Mouse (Mus musculus) thymus, postnatal 14 days (tissue): ENCODE measurements around the gene Gm13124.
"Not testable (repeated sequence)": the region's sequence is repeated elsewhere in the genome, so short reads cannot be mapped to it uniquely, and the experiment has no call there.

Experiments
- DNase-seq: peaks from one replicate; pipeline ENCODE4 v3.0.0; 2021

The Gm13124 gene

DNA sequence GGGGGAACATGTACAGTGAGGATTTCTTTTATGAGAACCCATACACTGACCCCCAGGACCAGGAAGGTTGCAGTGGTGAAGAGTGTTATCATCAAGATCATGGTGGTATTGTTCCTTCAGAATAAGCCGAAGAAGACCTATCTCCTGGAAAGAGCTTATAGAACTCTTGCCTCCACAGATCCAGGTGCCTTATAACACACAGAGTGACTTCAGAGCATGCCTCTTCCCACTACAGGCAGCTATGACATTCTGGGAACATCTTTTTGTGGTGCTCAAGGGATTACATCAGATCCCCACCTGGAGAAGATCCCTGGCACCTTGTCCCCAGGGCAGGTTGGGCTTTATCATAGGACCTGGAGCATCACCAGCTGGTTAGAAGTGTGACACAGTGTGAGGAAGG lies at the start of gene Gm13124:
Gene Gm13124, minus strand, starts transcription at position 101 of the 400 bp plus-strand sequence.
- no peak for DNase-seq

DNA sequence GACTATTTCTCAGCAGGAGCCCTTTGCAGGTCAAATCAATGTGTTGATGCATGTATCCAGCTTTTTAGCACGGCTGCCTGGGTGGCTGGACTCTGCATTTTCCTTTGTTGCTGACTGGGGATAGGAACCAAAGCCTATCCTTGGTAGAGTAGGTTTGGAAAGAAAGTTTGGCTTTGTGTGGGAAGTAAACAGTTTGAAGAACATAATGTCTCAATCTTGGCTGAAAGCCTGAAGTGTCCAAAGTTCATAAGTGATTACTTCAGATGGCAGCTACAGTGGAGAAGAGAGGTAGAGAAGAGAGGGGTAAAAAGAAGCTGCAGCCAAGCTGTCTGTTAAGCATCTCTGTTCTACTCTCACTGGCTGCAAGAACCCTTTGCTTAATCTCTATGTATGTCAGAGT lies 49.7 kb upstream of the Gm13124 start:
- DNase-seq = no peak

DNA sequence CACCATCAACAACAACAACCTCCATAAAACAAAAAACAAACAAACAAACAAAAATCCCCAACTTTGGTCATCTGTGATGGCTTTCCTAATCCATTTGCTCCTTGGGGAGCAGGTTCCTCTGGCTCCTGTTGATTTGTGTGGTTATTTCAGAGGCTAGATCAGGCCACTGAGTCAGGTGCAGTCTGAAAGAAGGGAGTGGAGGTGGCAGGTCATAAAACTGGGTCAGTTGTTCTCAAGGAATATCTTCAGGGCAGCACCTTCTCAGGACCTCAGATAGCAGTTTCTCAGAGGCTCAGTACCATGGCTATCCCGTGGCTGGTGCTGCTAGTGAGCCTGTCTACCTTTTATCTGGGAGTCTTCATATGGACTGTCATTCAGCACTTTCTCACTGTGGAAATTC lies 48.5 kb upstream of the Gm13124 start, which contains the start of gene Aadacl4:
Gene Aadacl4, plus strand, starts transcription at position 301 of the 400 bp plus-strand sequence.
- no peak for DNase-seq

DNA sequence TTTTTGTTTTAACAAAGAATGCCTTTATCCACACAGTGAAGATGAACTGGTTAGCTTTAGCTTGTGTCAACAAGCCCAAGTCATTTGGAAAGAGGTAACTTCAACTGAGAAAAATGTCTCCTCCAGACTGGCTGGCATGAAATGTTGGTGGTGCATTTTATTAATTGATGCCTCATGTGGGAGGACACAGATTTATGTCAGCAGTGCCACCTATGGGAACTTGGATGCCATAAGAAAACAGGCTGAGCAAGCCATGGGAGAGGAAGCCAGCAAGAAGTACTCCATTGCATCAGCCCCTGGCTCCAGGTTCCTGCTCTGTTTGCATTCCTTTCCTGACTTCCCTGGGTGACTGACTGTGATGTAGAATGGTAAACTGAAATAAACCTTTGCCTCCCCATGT lies 27.9 kb upstream of the Gm13124 start:
- DNase-seq = no peak

DNA sequence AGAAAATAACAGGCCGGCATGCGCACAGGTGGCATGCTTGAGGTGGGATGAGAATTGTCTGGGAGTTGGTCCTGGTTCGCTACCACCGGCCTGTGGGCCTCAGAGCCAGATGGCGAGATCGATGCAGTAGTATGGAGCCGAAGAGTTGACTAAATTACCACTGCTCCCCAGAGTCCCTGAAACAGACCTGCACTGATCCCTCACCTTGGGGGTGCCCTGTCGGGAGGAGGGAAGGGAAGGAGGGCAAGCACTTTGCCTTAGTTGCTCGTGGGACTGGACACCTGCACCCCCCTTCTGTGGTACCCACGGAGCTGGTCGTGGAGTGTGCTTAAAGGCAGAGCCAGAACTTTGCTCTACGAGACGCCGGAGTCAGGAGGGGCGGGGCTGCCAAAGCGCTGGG lies 21.3 kb upstream of the Gm13124 start:
- not testable (repeated sequence) for DNase-seq

DNA sequence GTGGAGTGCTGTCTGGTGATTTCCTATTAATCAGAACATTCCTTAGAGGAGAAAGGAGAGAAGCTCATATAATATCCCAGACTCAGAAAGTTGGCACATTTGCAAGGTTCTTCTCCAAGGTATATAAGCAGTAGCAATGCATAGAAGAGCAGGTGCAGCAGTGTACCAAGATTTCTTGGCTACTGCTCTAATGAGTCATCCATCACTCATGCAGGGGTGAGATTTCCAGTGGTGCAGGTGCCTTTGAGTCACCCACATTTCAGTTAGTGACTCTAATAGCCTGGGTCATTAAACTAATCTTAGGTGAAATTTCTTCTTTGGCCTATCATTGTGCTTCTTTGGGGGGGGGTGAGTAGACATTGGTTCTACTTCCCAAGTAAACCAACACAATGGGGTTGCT lies 2.8 kb upstream of the Gm13124 start:
- no peak for DNase-seq

DNA sequence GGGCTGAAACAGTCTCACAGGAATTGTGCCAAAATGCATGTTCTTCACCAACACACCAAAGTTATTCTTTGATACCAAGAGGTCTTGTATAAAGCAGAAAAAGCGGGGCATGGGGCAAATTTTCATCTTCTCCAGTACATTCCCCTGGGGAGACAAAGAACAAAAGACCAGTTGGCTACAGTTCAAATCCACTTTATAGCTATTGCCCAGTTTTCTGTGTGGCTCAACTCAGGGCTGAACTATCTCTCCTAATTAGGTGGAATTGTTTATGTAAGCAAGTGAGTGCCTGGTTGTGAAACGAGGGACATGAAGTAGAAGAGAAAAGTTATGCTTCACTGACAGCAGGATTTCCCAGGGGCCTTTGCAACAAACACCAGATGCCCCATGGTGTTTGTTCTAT lies 3.7 kb downstream of the Gm13124 start:
- no peak for DNase-seq

DNA sequence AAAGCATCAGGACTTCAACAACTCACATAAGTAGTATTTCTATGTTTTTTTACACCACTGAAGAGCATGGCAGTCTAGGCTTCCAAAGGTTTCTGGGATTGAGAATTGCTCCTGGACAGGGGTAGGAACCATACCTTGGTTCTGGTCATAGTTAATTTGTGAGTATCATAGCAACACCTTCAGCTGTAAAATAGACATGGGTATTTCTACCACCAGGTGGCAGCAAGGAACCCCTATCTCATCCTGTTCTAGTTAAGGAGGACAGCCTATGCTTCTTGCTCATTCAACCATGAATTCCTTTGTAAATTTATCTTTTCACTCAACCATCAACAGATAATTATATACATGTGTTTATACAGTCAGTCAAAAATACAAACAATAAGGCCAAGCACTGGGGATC lies 5.1 kb downstream of the Gm13124 start:
- DNase-seq = no peak

DNA sequence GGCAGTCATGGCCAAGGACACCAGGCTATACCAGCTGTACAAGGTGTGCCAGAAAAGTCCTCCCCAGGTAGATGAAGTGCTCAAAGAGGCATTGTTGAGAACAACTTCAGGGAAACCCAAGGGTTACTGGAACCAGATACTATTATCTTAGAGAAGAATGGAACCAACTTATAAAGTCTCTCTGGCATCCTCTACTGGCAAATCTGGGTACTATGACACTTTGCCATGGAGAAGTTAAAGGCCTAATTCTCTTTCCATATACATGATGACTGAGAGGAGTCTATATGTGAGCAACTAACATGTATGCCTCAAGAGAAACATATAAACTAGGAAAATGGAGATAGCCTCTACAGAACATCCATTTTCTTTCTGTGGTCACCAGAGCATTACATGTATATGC lies 13.8 kb downstream of the Gm13124 start:
- DNase-seq = no peak

DNA sequence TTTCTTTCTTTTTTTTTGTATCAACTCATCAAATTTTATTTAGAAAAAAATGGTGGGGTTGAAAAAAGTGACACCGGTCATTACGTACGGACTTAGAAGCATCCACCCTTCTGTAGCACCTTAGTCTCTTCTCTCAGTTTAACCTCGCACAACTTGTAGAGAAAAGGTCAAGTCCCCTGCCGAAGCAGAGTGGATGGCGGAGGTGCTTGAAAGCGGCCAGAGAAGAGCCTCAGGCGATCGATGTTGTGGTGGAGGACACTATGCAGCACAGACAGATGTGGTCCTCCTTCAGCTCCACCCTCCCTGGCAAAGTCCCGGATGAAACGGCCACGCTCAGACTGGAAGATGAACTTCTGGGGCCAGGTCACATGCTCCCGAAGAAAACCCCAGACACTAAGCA lies 19.6 kb downstream of the Gm13124 start:
- DNase-seq = not testable (repeated sequence)

DNA sequence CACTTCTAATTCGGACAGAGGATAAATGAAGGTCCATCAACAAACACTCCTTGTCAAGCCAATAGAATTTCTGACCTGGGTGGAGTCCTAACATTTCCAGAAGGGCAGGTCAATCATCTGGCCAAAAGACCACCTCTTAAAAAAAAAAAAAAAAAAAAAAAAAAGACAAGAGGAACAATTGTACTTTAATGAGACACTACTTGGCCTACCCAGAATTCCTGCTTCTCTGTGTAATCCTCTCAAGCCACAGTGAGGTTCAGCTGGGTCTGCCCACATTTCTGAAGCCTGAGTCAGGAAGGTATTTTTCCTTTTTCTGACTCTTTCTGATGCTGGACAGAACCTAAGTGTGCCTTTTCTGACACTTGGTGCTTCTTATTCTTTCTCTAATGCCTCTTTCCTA lies 20.2 kb downstream of the Gm13124 start:
- no peak for DNase-seq

DNA sequence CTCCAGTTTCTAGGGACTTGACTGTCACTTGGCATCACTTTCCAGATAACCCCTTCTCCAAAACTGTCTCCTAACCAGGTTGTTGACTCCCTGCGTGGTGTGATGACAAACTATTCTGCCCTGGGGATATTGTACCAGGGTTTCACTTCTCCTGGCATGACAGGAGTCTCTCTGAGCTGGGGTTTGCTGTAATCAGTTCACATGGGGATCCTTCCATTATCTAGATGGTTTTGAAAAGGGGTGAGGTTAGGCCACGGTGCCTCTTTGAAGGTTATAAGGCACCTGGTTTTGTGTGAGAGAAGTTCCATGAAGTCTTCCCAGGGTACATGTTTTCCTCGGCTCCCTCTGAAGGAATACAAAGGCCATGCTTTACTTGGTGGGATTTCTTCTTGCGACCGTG lies 45.4 kb downstream of the Gm13124 start, which contains the start of gene 9430007A20Rik:
Gene 9430007A20Rik, plus strand, starts transcription at position 301 of the 400 bp plus-strand sequence.
- no peak for DNase-seq

DNA sequence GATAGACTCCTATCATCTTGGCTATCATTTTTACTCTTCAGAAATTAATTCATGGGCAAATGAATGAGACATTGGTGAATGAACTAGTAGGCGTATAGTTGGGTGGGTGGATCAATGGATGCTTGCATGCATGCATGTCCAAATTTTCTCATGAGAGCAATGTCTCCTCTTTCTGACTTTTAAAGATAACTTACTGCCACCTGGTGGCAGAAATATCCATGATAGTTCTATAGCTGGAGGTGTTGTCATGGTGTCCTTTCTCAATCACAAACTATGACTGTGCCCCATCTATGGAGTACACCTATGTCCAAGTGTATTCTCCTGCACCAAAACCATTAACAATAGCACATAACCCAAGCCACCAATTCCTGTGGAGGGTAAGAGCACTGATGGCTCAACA lies 58.4 kb downstream of the Gm13124 start:
- DNase-seq = no peak
